In genomic region chr9:35128564-35128963, GRCm38 (mm10) we compare ENCODE assay signal across 23 mouse cellular contexts. TPM values are rescaled to one million over a fixed set of nuclear protein-coding genes. Genes with fewer than 3 reads are reported as not detected.
DNase-seq lines count a peak whose midpoint lies in the region; ATAC-seq and TF ChIP-seq lines count a peak whose summit lies in the region.
"Had no signal": no experiment of that assay in that cellular context is flagged by ENCODE, and none has a peak within 500 bp of the region (broad histone marks: within the 10 kb centered on the region; RNA-seq: fewer than 3 reads in every experiment).

No protein-coding gene starts in this region.

- 91% methylated on average over 3 of the region's 3 CpGs for WGBS in intestine, embryonic 16.5 days
- 86% methylated on average over 3 of the region's 3 CpGs for WGBS in intestine, embryonic 15.5 days
- 53% methylated on average over 3 of the region's 3 CpGs for WGBS in lung, adult 2 months
- 90% methylated on average over 3 of the region's 3 CpGs for WGBS in liver, embryonic 13.5 days (ENCODE audit: insufficient replicate concordance)
- WGBS in small intestine, adult 2 months, result 85% methylated on average over 3 of the region's 3 CpGs

- H3K27ac ChIP-seq in intestine, embryonic 16.5 days (ENCODE audit: low read length), result peak overlapping the region; percentile 24; the same call in 1 of the 2 replicates
- H3K27ac ChIP-seq in intestine, embryonic 15.5 days, result no peak overlapping the region
- H3K27ac ChIP-seq in liver, embryonic 13.5 days, result peak overlapping the region; percentile 44; the same call in 1 of the 2 replicates
- peak overlapping the region; percentile 54 for H3K27ac ChIP-seq in small intestine, adult 2 months (ENCODE audit: insufficient read depth, low read depth, low read length)
- H3K27ac ChIP-seq: embryonic facial prominence, embryonic 10.5 days; embryonic facial prominence, embryonic 15.5 days; forebrain, embryonic 13.5 days; heart, embryonic 13.5 days; kidney, embryonic 15.5 days; layer of hippocampus, adult 2 months had no signal

- H3K27me3 ChIP-seq in intestine, embryonic 16.5 days (replicated peaks; ENCODE audit: control insufficient read depth, insufficient read depth, low read length), result no peaks in the 10 kb centered on the region
- H3K27me3 ChIP-seq in intestine, embryonic 15.5 days (replicated peaks), result no peaks in the 10 kb centered on the region
- H3K27me3 ChIP-seq in liver, embryonic 13.5 days, result no peaks in the 10 kb centered on the region
- H3K27me3 ChIP-seq in small intestine, adult 2 months (ENCODE audit: control insufficient read depth, insufficient read depth, low read length), result no peaks in the 10 kb centered on the region
- H3K27me3 ChIP-seq: embryonic facial prominence, embryonic 15.5 days; forebrain, embryonic 13.5 days; heart, embryonic 13.5 days; kidney, embryonic 15.5 days had no signal

- ATAC-seq in intestine, embryonic 16.5 days, result no peak
- ATAC-seq in intestine, embryonic 15.5 days, result no peak
- no peak for ATAC-seq in liver, embryonic 13.5 days (ENCODE audit: low read depth)
- ATAC-seq: forebrain, embryonic 13.5 days; hindbrain, embryonic 16.5 days had no signal

- H3K36me3 ChIP-seq in intestine, embryonic 16.5 days (ENCODE audit: control insufficient read depth, insufficient read depth, low read length), result no peaks in the 10 kb centered on the region
- peaks cover 3% of the 10 kb centered on the region; the same call in 1 of the 2 replicates for H3K36me3 ChIP-seq in intestine, embryonic 15.5 days
- H3K36me3 ChIP-seq in liver, embryonic 13.5 days, result peaks cover 69% of the 10 kb centered on the region
- H3K36me3 ChIP-seq in small intestine, adult 2 months (ENCODE audit: control insufficient read depth, insufficient read depth, low read length), result 0 out of 2 replicates have a peak, but pooled peaks cover 2% of the 10 kb centered on the region

- H3K4me1 ChIP-seq in intestine, embryonic 16.5 days (ENCODE audit: control insufficient read depth, insufficient read depth, low read length), result peaks cover 14% of the 10 kb centered on the region
- H3K4me1 ChIP-seq in intestine, embryonic 15.5 days (replicated peaks), result peaks cover 17% of the 10 kb centered on the region; the same call in 1 of the 2 replicates
- peaks cover 37% of the 10 kb centered on the region for H3K4me1 ChIP-seq in lung, adult 2 months (ENCODE audit: control insufficient read depth, insufficient read depth, low read length)
- peaks cover 67% of the 10 kb centered on the region for H3K4me1 ChIP-seq in liver, embryonic 13.5 days (replicated peaks)
- peaks cover 60% of the 10 kb centered on the region for H3K4me1 ChIP-seq in small intestine, adult 2 months (ENCODE audit: control insufficient read depth, insufficient read depth, insufficient read length, low read length)
- H3K4me1 ChIP-seq: embryonic facial prominence, embryonic 10.5 days; embryonic facial prominence, embryonic 15.5 days; forebrain, embryonic 13.5 days had no signal

- peak; percentile 41 for DNase-seq in lung, postnatal 25 days (ENCODE audit: low spot score)
- DNase-seq in lung, adult 2 months, result no peak
- no peak for DNase-seq in liver, embryonic 13.5 days
- DNase-seq in urinary bladder, postnatal 4 days (ENCODE audit: low spot score in 2 of 2), result no peak
- DNase-seq: adrenal gland, postnatal 36 days; B cell, adult 2 months; cerebellum, adult 8-10 months; cerebellum, postnatal 25 days; gastrocnemius, postnatal 36 days; left cerebral cortex, postnatal 4 days; lung, embryonic 14.5 days; midbrain, embryonic 14.5 days; thymus, postnatal 14 days had no signal

- no peak overlapping the region for H3K9ac ChIP-seq in intestine, embryonic 16.5 days (ENCODE audit: low read depth, low read length)
- H3K9ac ChIP-seq in intestine, embryonic 15.5 days, result no peak overlapping the region
- no peak overlapping the region for H3K9ac ChIP-seq in liver, embryonic 13.5 days
- H3K9ac ChIP-seq: embryonic facial prominence, embryonic 15.5 days; forebrain, embryonic 13.5 days; heart, embryonic 13.5 days; kidney, embryonic 15.5 days; lung, embryonic 14.5 days had no signal

- no peaks in the 10 kb centered on the region for H3K9me3 ChIP-seq in intestine, embryonic 16.5 days (ENCODE audit: control insufficient read depth, low read length)
- no peaks in the 10 kb centered on the region for H3K9me3 ChIP-seq in intestine, embryonic 15.5 days
- H3K9me3 ChIP-seq in liver, embryonic 13.5 days (replicated peaks), result no peaks in the 10 kb centered on the region
- H3K9me3 ChIP-seq: embryonic facial prominence, embryonic 10.5 days; embryonic facial prominence, embryonic 15.5 days; forebrain, embryonic 13.5 days; heart, embryonic 13.5 days; kidney, embryonic 15.5 days had no signal

- no peak for TF ChIP-seq CTCF in lung, adult 2 months (IDR thresholded peaks at IDR 0.05; ENCODE audit: insufficient read depth, low read length)
- no peak for TF ChIP-seq CTCF in small intestine, adult 2 months (IDR thresholded peaks at IDR 0.05; ENCODE audit: extremely low read depth, insufficient read length, insufficient replicate concordance, low read depth, low read length)

- H3K4me2 ChIP-seq in intestine, embryonic 16.5 days (ENCODE audit: low read depth, low read length), result no peak overlapping the region
- H3K4me2 ChIP-seq in intestine, embryonic 15.5 days (replicated peaks), result no peak overlapping the region
- H3K4me2 ChIP-seq in liver, embryonic 13.5 days, result no peak overlapping the region
- H3K4me2 ChIP-seq: embryonic facial prominence, embryonic 15.5 days; forebrain, embryonic 13.5 days; heart, embryonic 13.5 days; kidney, embryonic 15.5 days; lung, embryonic 14.5 days had no signal

- no peak overlapping the region for H3K4me3 ChIP-seq in intestine, embryonic 16.5 days (ENCODE audit: low read length)
- H3K4me3 ChIP-seq in intestine, embryonic 15.5 days (replicated peaks), result no peak overlapping the region
- H3K4me3 ChIP-seq in lung, adult 2 months (replicated peaks; ENCODE audit: extremely low read depth, low read depth, low read length), result no peak overlapping the region
- no peak overlapping the region for H3K4me3 ChIP-seq in liver, embryonic 13.5 days (replicated peaks)
- no peak overlapping the region; the same call in 1 of the 2 replicates for H3K4me3 ChIP-seq in small intestine, adult 2 months (ENCODE audit: low read depth, low read length)
- H3K4me3 ChIP-seq: embryonic facial prominence, embryonic 10.5 days; embryonic facial prominence, embryonic 15.5 days; forebrain, embryonic 13.5 days; heart, embryonic 13.5 days; kidney, embryonic 15.5 days; layer of hippocampus, adult 2 months had no signal

- no peak for TF ChIP-seq POLR2A in lung, adult 2 months (IDR thresholded peaks at IDR 0.05; ENCODE audit: borderline replicate concordance, extremely low read depth, low read depth, low read length)
- no peak for TF ChIP-seq POLR2A in small intestine, adult 2 months (IDR thresholded peaks at IDR 0.05; ENCODE audit: low read depth, low read length)

RNA-seq across cellular contexts. Expression of gene St3gal4, which starts 9.5 kb away (rescaled TPM):
- polyA plus RNA-seq in intestine, embryonic 16.5 days (2015; fragmentation: Nextera tagmentation; extraction: Ambion mirVana), result 250 and 291 TPM in 2 replicates
- polyA plus RNA-seq in intestine, embryonic 15.5 days (2015; fragmentation: Nextera tagmentation; extraction: Ambion mirVana), result 146 and 161 TPM in 2 replicates
- 18.2 and 18.4 TPM in 2 replicates for polyA plus RNA-seq in lung, adult 2 months (2012; rRNA removed)
- 24.1 and 26.1 TPM in 2 replicates for polyA plus RNA-seq in liver, embryonic 13.5 days (2015; fragmentation: Nextera tagmentation; extraction: Ambion mirVana)
- polyA plus RNA-seq in small intestine, adult 2 months (2012; rRNA removed), result 97.6 and 354 TPM in 2 replicates

RNA-seq across cellular contexts. Expression of gene Dcps, which starts 47.3 kb away (rescaled TPM):
- 73.5 and 88.2 TPM in 2 replicates for polyA plus RNA-seq in intestine, embryonic 16.5 days (2015; fragmentation: Nextera tagmentation; extraction: Ambion mirVana)
- 86.1 and 87.1 TPM in 2 replicates for polyA plus RNA-seq in intestine, embryonic 15.5 days (2015; fragmentation: Nextera tagmentation; extraction: Ambion mirVana)
- polyA plus RNA-seq in lung, adult 2 months (2012; rRNA removed), result 27.7 and 31.2 TPM in 2 replicates
- 58.6 and 62.9 TPM in 2 replicates for polyA plus RNA-seq in liver, embryonic 13.5 days (2015; fragmentation: Nextera tagmentation; extraction: Ambion mirVana)
- polyA plus RNA-seq in small intestine, adult 2 months (2012; rRNA removed), result 9.4 and 18.4 TPM in 2 replicates
